Mouse (Mus musculus) E14TG2a.4 (cell line): ENCODE data around the gene Ptprn2.

Source experiments
- CTCF ChIP-seq: conservative IDR thresholded peaks from 2 replicates; pipeline ENCODE4 v1.5.1; 2014; ENCODE audit warnings: low read length
- NANOG ChIP-seq: IDR thresholded peaks from 2 replicates; pipeline ENCODE4 v1.6.1; 2014; ENCODE audit warnings: borderline replicate concordance, low read length, mixed read lengths
- POU5F1 ChIP-seq: IDR thresholded peaks from 2 replicates; pipeline ENCODE4 v1.6.1; 2014; ENCODE audit warnings: low read length, borderline replicate concordance

DNA sequence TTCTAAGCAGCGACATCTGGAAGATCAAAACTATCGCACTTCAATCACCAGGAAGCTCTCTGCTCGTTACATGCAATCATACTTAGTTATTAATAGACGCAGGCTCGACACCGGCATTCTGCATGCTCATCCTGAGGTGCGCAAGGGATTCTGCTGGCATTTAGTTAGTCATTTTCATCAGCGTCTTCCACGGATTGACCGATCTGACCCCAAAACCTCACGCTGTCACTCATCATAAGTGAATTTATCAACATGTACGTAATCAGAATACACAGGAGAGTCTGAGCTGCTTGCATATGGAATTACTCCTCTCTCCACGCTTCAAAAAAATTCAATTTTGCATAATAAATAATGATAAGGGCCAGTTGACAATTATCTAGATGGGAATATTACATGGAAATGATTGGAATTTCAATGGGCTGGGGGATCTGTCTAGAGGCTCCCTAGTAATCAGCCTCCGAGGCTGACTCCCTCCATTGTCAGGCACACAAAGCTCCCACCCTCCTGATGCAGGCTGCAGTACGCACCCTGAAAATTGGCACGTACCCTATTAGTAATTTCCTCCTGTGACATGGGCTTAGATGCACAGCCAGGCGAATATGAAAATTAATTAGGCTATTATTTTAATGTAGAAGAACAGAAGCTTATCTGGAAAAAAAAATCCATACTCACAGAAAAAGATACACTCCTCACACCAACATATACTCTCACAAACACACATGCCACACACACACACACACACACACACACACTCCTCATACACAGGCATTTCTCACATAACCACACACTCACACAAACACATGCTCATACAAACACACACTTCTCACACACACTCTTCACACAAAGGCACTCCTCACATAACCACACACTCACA is 819.5 kb downstream of the Ptprn2 start:
- TF ChIP-seq CTCF (no peak), POU5F1 (no peak), NANOG (no peak)
